Mouse (Mus musculus): ENCODE measurements around the gene Il21. TPM values are rescaled to one million over a fixed set of nuclear protein-coding genes. Genes with fewer than 3 reads are reported as not detected.

The Il21 gene
- polyA plus RNA-seq (2015; fragmentation: Nextera tagmentation; extraction: Ambion mirVana) = not detected in 2 replicates

DNA sequence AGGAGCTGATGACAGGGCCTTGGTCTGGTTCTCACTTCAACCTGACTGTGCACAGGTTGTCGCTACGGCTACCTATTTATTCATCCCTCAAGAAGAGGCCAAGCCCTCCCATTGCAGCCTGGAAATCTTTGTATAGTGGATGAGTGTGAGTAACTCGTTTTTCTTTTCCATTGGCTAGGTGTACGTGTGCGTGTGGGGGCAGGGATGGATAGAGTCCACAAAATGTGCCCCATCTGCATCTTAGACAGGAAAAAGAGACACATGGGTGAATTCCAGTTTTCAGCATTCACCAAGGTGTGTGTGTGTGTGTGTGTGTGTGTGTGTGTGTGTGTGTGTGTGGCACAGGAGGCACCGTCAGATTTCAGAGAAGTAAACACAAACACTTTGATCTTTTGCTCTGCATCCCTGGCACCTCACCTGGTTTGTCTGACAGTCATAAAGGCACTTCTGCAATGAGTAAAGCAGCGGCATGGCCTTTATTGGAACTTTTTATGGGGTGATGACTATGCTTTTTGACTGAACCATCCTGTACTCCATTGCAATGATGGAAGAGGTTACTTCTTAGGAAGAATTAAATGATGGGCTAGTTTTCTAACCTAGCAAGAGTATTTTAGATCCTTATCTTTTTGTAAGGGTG, at the start of gene Il21:
Gene Il21, minus strand, starts transcription at position 51 of the 637 bp plus-strand sequence.

Small RNA genes lying within 50 kb of the gene (microRNA-seq; reads per million reads assigned to microRNA genes)
- not detected for gene Gm24169 (ENCODE audit: borderline replicate concordance, insufficient number of aligned reads)

Other genes with a start within 250 kb of the Il21 start
- 0.11 and 0.14 TPM in 2 replicates for gene Adad1, start 169.1 kb downstream of the Il21 start, polyA plus RNA-seq (2015; fragmentation: Nextera tagmentation; extraction: Ambion mirVana)
- 0.22 and 0.66 TPM in 2 replicates for gene Il2, start 106.7 kb downstream of the Il21 start, polyA plus RNA-seq (2015; fragmentation: Nextera tagmentation; extraction: Ambion mirVana)
- gene Bbs12, start 79.9 kb upstream of the Il21 start, polyA plus RNA-seq (2015; fragmentation: Nextera tagmentation; extraction: Ambion mirVana) = 3.5 and 5.0 TPM in 2 replicates
- gene Cetn4, start 80.1 kb upstream of the Il21 start, polyA plus RNA-seq (2015; fragmentation: Nextera tagmentation; extraction: Ambion mirVana) = 2.5 and 3.7 TPM in 2 replicates
- gene Fgf2, start 115.7 kb upstream of the Il21 start, polyA plus RNA-seq (2015; fragmentation: Nextera tagmentation; extraction: Ambion mirVana) = 3.1 and 3.4 TPM in 2 replicates
- gene Spata5, start 187.3 kb upstream of the Il21 start, polyA plus RNA-seq (2015; fragmentation: Nextera tagmentation; extraction: Ambion mirVana) = 15.2 and 23.1 TPM in 2 replicates
- 24.2 and 26.3 TPM in 2 replicates for gene Nudt6, start 187.6 kb upstream of the Il21 start, polyA plus RNA-seq (2015; fragmentation: Nextera tagmentation; extraction: Ambion mirVana)

Measured in adrenal gland, postnatal 0 days (tissue).